ENCODE assay signal across 12 mouse cellular contexts in the genomic region with DNA sequence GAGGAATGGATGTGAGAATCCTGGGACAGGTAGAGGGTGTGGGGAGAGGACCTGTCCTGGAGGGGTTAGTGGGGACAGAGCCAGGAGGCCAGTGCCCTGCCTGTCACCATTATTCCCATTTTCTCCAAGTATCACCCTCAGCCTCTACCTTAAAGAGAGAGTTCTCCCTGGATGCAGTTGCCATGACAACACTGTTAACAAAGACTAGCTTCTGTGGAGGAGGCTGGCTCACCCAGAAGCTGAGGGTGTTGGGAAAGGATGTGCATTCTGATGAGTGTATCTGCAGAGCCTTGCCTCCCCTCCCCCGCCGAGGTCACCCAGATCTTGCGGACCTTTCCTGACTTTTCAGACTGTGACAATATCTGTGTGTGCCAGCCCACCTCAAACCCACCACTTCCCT. TPM values are rescaled to one million over a fixed set of nuclear protein-coding genes. Genes with fewer than 3 reads are reported as not detected.
A peak's percentile ranks its signal among the peaks of the same experiment; 100 is the strongest.
DNase-seq lines count a peak whose midpoint lies in the region; ATAC-seq and TF ChIP-seq lines count a peak whose summit lies in the region.
"Had no signal": no experiment of that assay in that cellular context is flagged by ENCODE, and none has a peak within 500 bp of the region (broad histone marks: within the 10 kb centered on the region; RNA-seq: fewer than 3 reads in every experiment).

No protein-coding gene starts in this region.

- no peaks in the 10 kb centered on the region for H3K9me3 ChIP-seq in forebrain, embryonic 11.5 days (ENCODE audit: control insufficient read depth, low read length)
- no peaks in the 10 kb centered on the region for H3K9me3 ChIP-seq in forebrain, embryonic 10.5 days
- no peaks in the 10 kb centered on the region for H3K9me3 ChIP-seq in liver, postnatal 0 days (ENCODE audit: low read length)
- H3K9me3 ChIP-seq in heart, embryonic 12.5 days (replicated peaks): no peaks in the 10 kb centered on the region
- H3K9me3 ChIP-seq: embryonic facial prominence, embryonic 12.5 days; heart, embryonic 10.5 days had no signal

- H3K27me3 ChIP-seq in forebrain, embryonic 11.5 days (ENCODE audit: control insufficient read depth, insufficient read depth, low read length): peaks cover 15% of the 10 kb centered on the region
- peaks cover 52% of the 10 kb centered on the region for H3K27me3 ChIP-seq in forebrain, embryonic 10.5 days (ENCODE audit: poor library complexity, severe bottlenecking)
- peaks cover 16% of the 10 kb centered on the region for H3K27me3 ChIP-seq in liver, postnatal 0 days (ENCODE audit: insufficient read depth, low read length)
- H3K27me3 ChIP-seq in heart, embryonic 12.5 days (replicated peaks): peaks cover 92% of the 10 kb centered on the region

- peak; percentile 62; the same call in 1 of the 2 replicates for ATAC-seq in forebrain, embryonic 11.5 days (replicated peaks; ENCODE audit: low FRiP score)
- no peak for ATAC-seq in liver, postnatal 0 days
- ATAC-seq in heart, embryonic 12.5 days (ENCODE audit: insufficient number of reproducible peaks, low FRiP score): no peak
- ATAC-seq: Patski had no signal

- 61% methylated on average over 3 of the region's 3 CpGs for WGBS in forebrain, embryonic 11.5 days
- 72% methylated on average over 3 of the region's 3 CpGs for WGBS in forebrain, embryonic 10.5 days
- 68% methylated on average over 3 of the region's 3 CpGs for WGBS in liver, postnatal 0 days (ENCODE audit: insufficient replicate concordance)
- 70% methylated on average over 3 of the region's 3 CpGs for WGBS in heart, embryonic 12.5 days

- no peak overlapping the region for H3K9ac ChIP-seq in forebrain, embryonic 11.5 days (ENCODE audit: low read length)
- H3K9ac ChIP-seq in liver, postnatal 0 days (replicated peaks): no peak overlapping the region
- H3K9ac ChIP-seq in heart, embryonic 12.5 days: no peak overlapping the region
- H3K9ac ChIP-seq: embryonic facial prominence, embryonic 12.5 days had no signal

- DNase-seq in forebrain, embryonic 11.5 days (ENCODE audit: low spot score): no peak
- no peak for DNase-seq in forebrain, embryonic 10.5 days (ENCODE audit: extremely low spot score, low spot score)
- DNase-seq in frontal cortex, postnatal 10 days (ENCODE audit: low spot score in 2 of 2): peak; percentile 53 to 66
- peak; percentile 74 to 90 for DNase-seq in left cerebral cortex, postnatal 25 days (ENCODE audit: low spot score in 2 of 2)
- peak; percentile 69 to 78 for DNase-seq in right cerebral cortex, adult 2 months (ENCODE audit: low spot score in 2 of 2)
- no peak for DNase-seq in liver, postnatal 0 days
- DNase-seq in gastrocnemius, postnatal 4 days (ENCODE audit: low spot score in 2 of 2): no peak
- DNase-seq: kidney, adult 11 months had no signal

- H3K36me3 ChIP-seq in forebrain, embryonic 11.5 days (ENCODE audit: control insufficient read depth, insufficient read depth, low read length): no peaks in the 10 kb centered on the region
- H3K36me3 ChIP-seq in forebrain, embryonic 10.5 days (replicated peaks): no peaks in the 10 kb centered on the region
- no peaks in the 10 kb centered on the region for H3K36me3 ChIP-seq in liver, postnatal 0 days (replicated peaks; ENCODE audit: insufficient read depth, low read length)
- no peaks in the 10 kb centered on the region for H3K36me3 ChIP-seq in heart, embryonic 12.5 days
- H3K36me3 ChIP-seq: embryonic facial prominence, embryonic 12.5 days; heart, embryonic 10.5 days had no signal

- no peak overlapping the region for H3K27ac ChIP-seq in forebrain, embryonic 11.5 days (ENCODE audit: low read depth, low read length)
- H3K27ac ChIP-seq in forebrain, embryonic 10.5 days: no peak overlapping the region
- H3K27ac ChIP-seq in liver, postnatal 0 days (ENCODE audit: low read depth): no peak overlapping the region
- no peak overlapping the region for H3K27ac ChIP-seq in heart, embryonic 12.5 days (ENCODE audit: poor library complexity, severe bottlenecking)
- H3K27ac ChIP-seq: embryonic facial prominence, embryonic 12.5 days; heart, embryonic 10.5 days had no signal

- intact Hi-C loops in left cerebral cortex, postnatal 25 days (cut with DNase I): no loop called here

- no peak overlapping the region for H3K4me3 ChIP-seq in forebrain, embryonic 11.5 days (ENCODE audit: low read depth, low read length)
- H3K4me3 ChIP-seq in forebrain, embryonic 10.5 days: no peak overlapping the region
- H3K4me3 ChIP-seq in liver, postnatal 0 days (ENCODE audit: low read depth, low read length): no peak overlapping the region
- no peak overlapping the region for H3K4me3 ChIP-seq in heart, embryonic 12.5 days
- H3K4me3 ChIP-seq: embryonic facial prominence, embryonic 12.5 days; heart, embryonic 10.5 days had no signal

- no peak overlapping the region for H3K4me2 ChIP-seq in forebrain, embryonic 11.5 days (ENCODE audit: low read depth, low read length, severe bottlenecking)
- H3K4me2 ChIP-seq in liver, postnatal 0 days (ENCODE audit: low read depth, low read length): no peak overlapping the region
- H3K4me2 ChIP-seq in heart, embryonic 12.5 days: no peak overlapping the region
- H3K4me2 ChIP-seq: embryonic facial prominence, embryonic 12.5 days had no signal

- TF ChIP-seq EP300 in liver, postnatal 0 days (IDR thresholded peaks at IDR 0.05; ENCODE audit: low read depth): no peak

- H3K4me1 ChIP-seq in forebrain, embryonic 11.5 days (replicated peaks; ENCODE audit: control insufficient read depth, insufficient read depth, low read length): peaks cover 3% of the 10 kb centered on the region; the same call in 1 of the 2 replicates
- peaks cover 24% of the 10 kb centered on the region for H3K4me1 ChIP-seq in forebrain, embryonic 10.5 days
- no peaks in the 10 kb centered on the region for H3K4me1 ChIP-seq in liver, postnatal 0 days (ENCODE audit: insufficient read depth)
- peaks cover 4% of the 10 kb centered on the region; the same call in 1 of the 2 replicates for H3K4me1 ChIP-seq in heart, embryonic 12.5 days (replicated peaks)
- H3K4me1 ChIP-seq: embryonic facial prominence, embryonic 12.5 days had no signal

- TF ChIP-seq CTCF in liver, postnatal 0 days (IDR thresholded peaks at IDR 0.05; ENCODE audit: low read depth): no peak

RNA-seq across cellular contexts. Expression of gene Rasgef1a, which starts 4.7 kb away (rescaled TPM):
- 0.13 and 0.20 TPM in 2 replicates for polyA plus RNA-seq in forebrain, embryonic 11.5 days (2014; fragmentation: Nextera tagmentation; extraction: Ambion mirVana)
- 0.22 TPM in 1 of 2 replicates, not detected in the other for polyA plus RNA-seq in forebrain, embryonic 10.5 days (2016; fragmentation: Nextera tagmentation; extraction: Ambion mirVana)
- 100 to 1,000 TPM; 199 to 208 TPM for total RNA-seq in left cerebral cortex, postnatal 25 days (2021)
- polyA plus RNA-seq in liver, postnatal 0 days (2015; fragmentation: Nextera tagmentation; extraction: Ambion mirVana): 0.06 and 0.11 TPM in 2 replicates
- total RNA-seq in gastrocnemius, postnatal 4 days (2021): under 1 TPM; 0.65 to 0.69 TPM
- 0.51 and 1.1 TPM in 2 replicates for polyA plus RNA-seq in heart, embryonic 12.5 days (2016; fragmentation: Nextera tagmentation; extraction: Ambion mirVana)

Comparison
In these comparisons a context has a peak if more than half of its experiments do, and no peak if none do; other contexts are left out.
1. DNase-seq: peak in frontal cortex, postnatal 10 days (2 of 2), left cerebral cortex, postnatal 25 days (2 of 2) and right cerebral cortex, adult 2 months (2 of 2); none in forebrain, embryonic 11.5 days (single experiment), forebrain, embryonic 10.5 days (single experiment), liver, postnatal 0 days (single experiment) and gastrocnemius, postnatal 4 days (0 of 2).